Comparison of ENCODE assay signal across 23 mouse cellular contexts in genomic region chr10:38380388-38380787, GRCm38 (mm10).
DNase-seq lines count a peak whose midpoint lies in the region; ATAC-seq and TF ChIP-seq lines count a peak whose summit lies in the region.
"Had no signal": no experiment of that assay in that cellular context is flagged by ENCODE, and none has a peak within 500 bp of the region (broad histone marks: within the 10 kb centered on the region; RNA-seq: fewer than 3 reads in every experiment).

No protein-coding gene starts in this region.

- WGBS in forebrain, postnatal 0 days: 45% methylated on average over 2 of the region's 2 CpGs
- 86% methylated on average over 2 of the region's 2 CpGs for WGBS in forebrain, embryonic 11.5 days
- 62% methylated on average over 2 of the region's 2 CpGs for WGBS in lung, embryonic 14.5 days
- WGBS in midbrain, embryonic 16.5 days: 62% methylated on average over 2 of the region's 2 CpGs
- WGBS in midbrain, embryonic 11.5 days: 74% methylated on average over 2 of the region's 2 CpGs
- 61% methylated on average over 2 of the region's 2 CpGs for WGBS in stomach, postnatal 0 days

- no peaks in the 10 kb centered on the region for H3K4me1 ChIP-seq in forebrain, postnatal 0 days (ENCODE audit: insufficient read depth)
- no peaks in the 10 kb centered on the region for H3K4me1 ChIP-seq in forebrain, embryonic 11.5 days (replicated peaks; ENCODE audit: control insufficient read depth, insufficient read depth, low read length)
- no peaks in the 10 kb centered on the region for H3K4me1 ChIP-seq in lung, embryonic 14.5 days (ENCODE audit: insufficient read depth)
- H3K4me1 ChIP-seq in midbrain, embryonic 16.5 days (ENCODE audit: control insufficient read depth, insufficient read depth, low read length): no peaks in the 10 kb centered on the region
- no peaks in the 10 kb centered on the region for H3K4me1 ChIP-seq in midbrain, embryonic 11.5 days (ENCODE audit: control insufficient read depth, insufficient read depth, low read length)
- no peaks in the 10 kb centered on the region for H3K4me1 ChIP-seq in stomach, postnatal 0 days (replicated peaks; ENCODE audit: control insufficient read depth, insufficient read depth)
- H3K4me1 ChIP-seq: forebrain, embryonic 10.5 days; heart, embryonic 10.5 days; intestine, embryonic 15.5 days; limb, embryonic 10.5 days; liver, embryonic 15.5 days; midbrain, embryonic 12.5 days had no signal

- no peaks in the 10 kb centered on the region for H3K27me3 ChIP-seq in forebrain, postnatal 0 days (ENCODE audit: insufficient read depth, low read length)
- H3K27me3 ChIP-seq in forebrain, embryonic 11.5 days (ENCODE audit: control insufficient read depth, insufficient read depth, low read length): no peaks in the 10 kb centered on the region
- no peaks in the 10 kb centered on the region for H3K27me3 ChIP-seq in lung, embryonic 14.5 days (ENCODE audit: insufficient read depth, low read length)
- H3K27me3 ChIP-seq in midbrain, embryonic 16.5 days (ENCODE audit: control insufficient read depth, insufficient read depth, low read depth, low read length): no peaks in the 10 kb centered on the region
- no peaks in the 10 kb centered on the region for H3K27me3 ChIP-seq in midbrain, embryonic 11.5 days (ENCODE audit: control insufficient read depth, insufficient read depth, low read length)
- H3K27me3 ChIP-seq in stomach, postnatal 0 days (ENCODE audit: control insufficient read depth, insufficient read depth, low read length): no peaks in the 10 kb centered on the region
- H3K27me3 ChIP-seq: intestine, embryonic 15.5 days; liver, embryonic 15.5 days; midbrain, embryonic 12.5 days; Patski had no signal

- H3K4me3 ChIP-seq in forebrain, postnatal 0 days (ENCODE audit: low read depth, low read length): no peak overlapping the region
- no peak overlapping the region for H3K4me3 ChIP-seq in forebrain, embryonic 11.5 days (ENCODE audit: low read depth, low read length)
- no peak overlapping the region for H3K4me3 ChIP-seq in lung, embryonic 14.5 days (ENCODE audit: low read depth, low read length)
- no peak overlapping the region for H3K4me3 ChIP-seq in midbrain, embryonic 16.5 days (ENCODE audit: low read depth, low read length)
- no peak overlapping the region for H3K4me3 ChIP-seq in midbrain, embryonic 11.5 days (ENCODE audit: low read depth, low read length)
- H3K4me3 ChIP-seq in stomach, postnatal 0 days (ENCODE audit: low read depth, low read length): no peak overlapping the region
- H3K4me3 ChIP-seq: forebrain, embryonic 10.5 days; heart, embryonic 10.5 days; intestine, embryonic 15.5 days; left cerebral cortex, adult 2 months; limb, embryonic 10.5 days; liver, embryonic 15.5 days; midbrain, embryonic 12.5 days had no signal

- ATAC-seq in forebrain, postnatal 0 days: no peak
- no peak for ATAC-seq in forebrain, embryonic 11.5 days (replicated peaks; ENCODE audit: low FRiP score)
- ATAC-seq in lung, embryonic 14.5 days (ENCODE audit: insufficient read depth): no peak
- ATAC-seq in midbrain, embryonic 16.5 days: no peak
- no peak for ATAC-seq in midbrain, embryonic 11.5 days (ENCODE audit: low FRiP score)
- ATAC-seq in stomach, postnatal 0 days (ENCODE audit: low FRiP score, low TSS enrichment): no peak
- ATAC-seq: intestine, embryonic 15.5 days; Patski had no signal

- H3K9ac ChIP-seq in forebrain, postnatal 0 days: no peak overlapping the region
- no peak overlapping the region for H3K9ac ChIP-seq in forebrain, embryonic 11.5 days (ENCODE audit: low read length)
- H3K9ac ChIP-seq in lung, embryonic 14.5 days: no peak overlapping the region
- no peak overlapping the region for H3K9ac ChIP-seq in midbrain, embryonic 16.5 days (ENCODE audit: low read depth, low read length)
- no peak overlapping the region for H3K9ac ChIP-seq in midbrain, embryonic 11.5 days (ENCODE audit: low read length)
- H3K9ac ChIP-seq in stomach, postnatal 0 days (ENCODE audit: low read length): no peak overlapping the region
- H3K9ac ChIP-seq: intestine, embryonic 15.5 days; liver, embryonic 15.5 days; midbrain, embryonic 12.5 days had no signal

- H3K36me3 ChIP-seq in forebrain, postnatal 0 days (ENCODE audit: insufficient read depth): no peaks in the 10 kb centered on the region
- H3K36me3 ChIP-seq in forebrain, embryonic 11.5 days (ENCODE audit: control insufficient read depth, insufficient read depth, low read length): no peaks in the 10 kb centered on the region
- H3K36me3 ChIP-seq in lung, embryonic 14.5 days (ENCODE audit: insufficient read depth): no peaks in the 10 kb centered on the region
- H3K36me3 ChIP-seq in midbrain, embryonic 16.5 days (ENCODE audit: control insufficient read depth, insufficient read depth, low read length): no peaks in the 10 kb centered on the region
- H3K36me3 ChIP-seq in midbrain, embryonic 11.5 days (ENCODE audit: control insufficient read depth, insufficient read depth, low read length): no peaks in the 10 kb centered on the region
- no peaks in the 10 kb centered on the region for H3K36me3 ChIP-seq in stomach, postnatal 0 days (ENCODE audit: control insufficient read depth, insufficient read depth, low read length)
- H3K36me3 ChIP-seq: forebrain, embryonic 10.5 days; heart, embryonic 10.5 days; intestine, embryonic 15.5 days; limb, embryonic 10.5 days; liver, embryonic 15.5 days; midbrain, embryonic 12.5 days had no signal

- no peak for TF ChIP-seq CTCF in forebrain, postnatal 0 days (IDR thresholded peaks at IDR 0.05; ENCODE audit: low read depth)
- no peak for TF ChIP-seq CTCF in lung, embryonic 14.5 days (IDR thresholded peaks at IDR 0.05; ENCODE audit: low read depth)
- TF ChIP-seq CTCF in stomach, postnatal 0 days (IDR thresholded peaks at IDR 0.05; ENCODE audit: low read depth): no peak

- peak; percentile 33 for DNase-seq in forebrain, postnatal 0 days
- DNase-seq in forebrain, embryonic 11.5 days (ENCODE audit: low spot score): no peak
- peak; percentile 60 for DNase-seq in lung, embryonic 14.5 days
- no peak for DNase-seq in lung, adult 18-20 months
- DNase-seq in midbrain, embryonic 11.5 days (ENCODE audit: low spot score, missing footprints): no peak
- no peak for DNase-seq in stomach, postnatal 0 days (ENCODE audit: low spot score)
- DNase-seq: adrenal gland, postnatal 36 days; cerebellum, adult 11 months; cerebellum, adult 9-11 months; gastrocnemius, postnatal 10 days; heart, postnatal 4 days; kidney, adult 8-10 months; kidney, postnatal 10 days; liver had no signal

- H3K4me2 ChIP-seq in forebrain, postnatal 0 days (ENCODE audit: low read depth): no peak overlapping the region
- no peak overlapping the region for H3K4me2 ChIP-seq in forebrain, embryonic 11.5 days (ENCODE audit: low read depth, low read length, severe bottlenecking)
- no peak overlapping the region for H3K4me2 ChIP-seq in lung, embryonic 14.5 days
- H3K4me2 ChIP-seq in midbrain, embryonic 16.5 days (ENCODE audit: low read length): no peak overlapping the region
- H3K4me2 ChIP-seq in midbrain, embryonic 11.5 days: no peak overlapping the region
- H3K4me2 ChIP-seq in stomach, postnatal 0 days (replicated peaks; ENCODE audit: low read depth): no peak overlapping the region
- H3K4me2 ChIP-seq: intestine, embryonic 15.5 days; liver, embryonic 15.5 days; midbrain, embryonic 12.5 days had no signal

- no peak for TF ChIP-seq EP300 in stomach, postnatal 0 days (optimal IDR thresholded peaks at IDR 0.05)

- H3K27ac ChIP-seq in forebrain, postnatal 0 days (ENCODE audit: low read depth, low read length): no peak overlapping the region
- H3K27ac ChIP-seq in forebrain, embryonic 11.5 days (ENCODE audit: low read depth, low read length): no peak overlapping the region
- H3K27ac ChIP-seq in lung, embryonic 14.5 days (ENCODE audit: low read depth): no peak overlapping the region
- H3K27ac ChIP-seq in midbrain, embryonic 16.5 days (ENCODE audit: low read length): peak overlapping the region; percentile 3; the same call in 1 of the 2 replicates
- H3K27ac ChIP-seq in midbrain, embryonic 11.5 days (ENCODE audit: low read depth, low read length): no peak overlapping the region
- H3K27ac ChIP-seq in stomach, postnatal 0 days (replicated peaks): no peak overlapping the region
- H3K27ac ChIP-seq: forebrain, embryonic 10.5 days; heart, embryonic 10.5 days; intestine, embryonic 15.5 days; left cerebral cortex, adult 2 months; limb, embryonic 10.5 days; liver, embryonic 15.5 days; midbrain, embryonic 12.5 days had no signal

- H3K9me3 ChIP-seq in forebrain, postnatal 0 days (ENCODE audit: low read length): no peaks in the 10 kb centered on the region
- no peaks in the 10 kb centered on the region for H3K9me3 ChIP-seq in forebrain, embryonic 11.5 days (ENCODE audit: control insufficient read depth, low read length)
- H3K9me3 ChIP-seq in lung, embryonic 14.5 days (ENCODE audit: low read depth, low read length): no peaks in the 10 kb centered on the region
- H3K9me3 ChIP-seq in midbrain, embryonic 16.5 days (replicated peaks; ENCODE audit: control insufficient read depth, low read length, poor library complexity, severe bottlenecking): no peaks in the 10 kb centered on the region
- no peaks in the 10 kb centered on the region for H3K9me3 ChIP-seq in midbrain, embryonic 11.5 days (ENCODE audit: control insufficient read depth, low read length)
- H3K9me3 ChIP-seq in stomach, postnatal 0 days (ENCODE audit: control insufficient read depth, low read length): no peaks in the 10 kb centered on the region
- H3K9me3 ChIP-seq: forebrain, embryonic 10.5 days; heart, embryonic 10.5 days; intestine, embryonic 15.5 days; limb, embryonic 10.5 days; liver, embryonic 15.5 days; midbrain, embryonic 12.5 days had no signal

Comparison
In these comparisons a context has a peak if more than half of its experiments do, and no peak if none do; other contexts are left out.
1. DNase-seq: peak in forebrain, postnatal 0 days (single experiment) and lung, embryonic 14.5 days (single experiment); none in forebrain, embryonic 11.5 days (single experiment), lung, adult 18-20 months (0 of 2), midbrain, embryonic 11.5 days (single experiment) and stomach, postnatal 0 days (single experiment).